Mouse (Mus musculus) gastrocnemius, postnatal 4 days (tissue): ENCODE data around the gene Herc2. TPM values are rescaled to one million over a fixed set of nuclear protein-coding genes. Genes with fewer than 3 reads are reported as not detected.
"Not testable (repeated sequence)": the region's sequence is repeated elsewhere in the genome, so short reads cannot be mapped to it uniquely, and the experiment has no call there.

Experiments
- DNase-seq, 2 experiments: peaks; one replicate each; pipeline ENCODE4 v3.0.0; 2021 to 2022; ENCODE audit warnings: low spot score in 2 of 2, mixed read lengths in 2 of 2
- long read RNA-seq, 2 experiments: library from polyadenylated mRNA; stranded (forward); transcript quantifications; one replicate each; pipeline ENCODE4 v2.0.0; 2021
- total RNA-seq, 2 experiments: library from RNA; stranded (reverse); gene quantifications; 2 replicates each; pipeline ENCODE4 v1.2.3; 2021

Gene Herc2
- 10 to 100 TPM; 36.4 to 37.7 TPM for total RNA-seq
- long read RNA-seq, experiment 1, partial matches to known transcripts, result 6 of 8 reads
- long read RNA-seq, experiment 1, other reads (novel, unspliced or antisense), result 2 of 8 reads
- long read RNA-seq, experiment 2, partial matches to known transcripts, result 19 of 20 reads
- long read RNA-seq, experiment 2, other reads (novel, unspliced or antisense), result 1 of 20 reads

GRCm38 (mm10) chr7:56049831-56050321 is at the start of gene Herc2:
TSS of gene Herc2 (plus strand) at chr7:56050196.
- peak; percentile 94 to 99 for DNase-seq

DNA sequence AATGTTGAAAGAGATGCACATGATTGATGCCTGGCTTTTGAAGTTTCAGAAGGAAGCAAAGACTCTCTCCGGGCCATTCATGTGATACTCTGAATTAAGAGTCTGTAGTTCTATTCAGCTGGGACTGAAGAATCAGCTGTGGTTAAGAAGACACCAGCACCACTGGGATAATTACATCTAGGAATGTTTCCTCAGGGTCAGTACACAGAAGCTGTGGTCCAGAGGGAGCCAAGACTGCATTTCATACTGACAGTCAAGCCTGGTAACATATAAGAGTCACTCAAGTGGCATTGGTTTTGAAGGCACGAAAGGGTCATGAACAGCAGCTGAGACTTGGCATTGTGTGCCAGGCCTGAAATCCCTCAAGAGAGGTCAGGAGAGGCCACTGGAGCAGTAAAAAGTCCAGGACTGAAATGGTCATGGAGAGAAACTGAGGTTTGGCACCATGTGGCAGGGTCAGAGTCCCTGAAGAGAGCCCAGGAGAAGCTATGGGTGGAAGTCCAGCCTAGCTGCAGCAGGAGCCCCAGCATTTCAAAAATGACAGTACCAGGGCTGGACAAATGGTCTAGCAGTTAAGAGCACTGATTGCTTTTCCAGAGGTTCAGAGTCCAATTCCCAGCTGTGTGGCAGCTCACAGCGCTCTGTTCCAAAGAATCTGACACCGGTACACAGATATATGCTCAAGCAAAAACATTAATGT is 39.5 kb upstream of the Herc2 start:
- DNase-seq, result no peak

DNA sequence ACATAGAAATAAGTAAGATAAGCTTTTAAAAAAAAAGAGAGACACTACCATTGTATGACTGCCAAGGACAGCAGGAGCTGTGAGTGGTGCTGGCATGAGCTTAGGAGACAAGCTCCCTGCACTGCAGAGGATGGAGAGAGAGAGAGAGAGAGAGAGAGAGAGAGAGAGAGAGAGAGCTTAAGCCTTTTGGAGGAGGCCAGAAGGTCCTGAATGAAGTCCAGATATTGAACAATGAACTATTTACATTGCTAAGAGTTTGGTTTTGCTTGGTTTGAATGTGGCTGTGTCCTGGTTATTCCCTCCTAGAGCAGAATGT is 39.0 kb upstream of the Herc2 start:
- DNase-seq, result no peak

DNA sequence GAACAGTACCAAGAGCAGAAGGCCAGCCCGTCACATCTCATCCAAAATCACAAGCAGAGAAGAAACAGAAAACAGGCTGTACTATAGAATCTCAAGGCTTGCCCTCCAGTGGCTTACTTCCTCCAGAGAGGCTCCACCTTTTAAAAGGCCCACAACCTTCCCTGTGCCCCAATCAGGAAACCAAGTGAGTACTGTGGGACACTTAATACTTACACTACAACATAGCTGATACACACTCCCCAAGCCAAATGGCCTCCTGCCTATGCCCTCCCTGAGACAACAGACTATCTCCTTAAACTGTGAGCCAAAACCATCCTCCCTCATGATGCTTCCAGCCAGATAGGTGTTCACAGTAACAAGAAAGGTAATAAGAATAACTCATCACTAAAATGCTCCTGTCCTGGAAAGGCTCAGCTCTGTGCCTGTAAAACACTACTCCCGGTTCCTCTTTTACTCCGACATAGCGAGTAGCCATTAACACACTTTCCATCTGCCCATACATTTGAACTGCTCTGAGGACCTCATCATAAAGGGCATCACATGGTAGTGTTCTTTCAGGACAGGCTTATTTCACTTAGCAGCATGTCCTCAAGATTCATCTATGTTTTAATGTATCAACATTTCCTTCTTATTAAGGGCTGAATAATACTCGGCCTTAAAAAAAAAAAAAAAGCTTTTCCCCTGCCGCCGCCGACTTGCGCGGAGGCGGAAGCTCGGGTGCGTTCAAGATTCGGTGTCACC is 36.6 kb upstream of the Herc2 start:
- DNase-seq, result no peak

DNA sequence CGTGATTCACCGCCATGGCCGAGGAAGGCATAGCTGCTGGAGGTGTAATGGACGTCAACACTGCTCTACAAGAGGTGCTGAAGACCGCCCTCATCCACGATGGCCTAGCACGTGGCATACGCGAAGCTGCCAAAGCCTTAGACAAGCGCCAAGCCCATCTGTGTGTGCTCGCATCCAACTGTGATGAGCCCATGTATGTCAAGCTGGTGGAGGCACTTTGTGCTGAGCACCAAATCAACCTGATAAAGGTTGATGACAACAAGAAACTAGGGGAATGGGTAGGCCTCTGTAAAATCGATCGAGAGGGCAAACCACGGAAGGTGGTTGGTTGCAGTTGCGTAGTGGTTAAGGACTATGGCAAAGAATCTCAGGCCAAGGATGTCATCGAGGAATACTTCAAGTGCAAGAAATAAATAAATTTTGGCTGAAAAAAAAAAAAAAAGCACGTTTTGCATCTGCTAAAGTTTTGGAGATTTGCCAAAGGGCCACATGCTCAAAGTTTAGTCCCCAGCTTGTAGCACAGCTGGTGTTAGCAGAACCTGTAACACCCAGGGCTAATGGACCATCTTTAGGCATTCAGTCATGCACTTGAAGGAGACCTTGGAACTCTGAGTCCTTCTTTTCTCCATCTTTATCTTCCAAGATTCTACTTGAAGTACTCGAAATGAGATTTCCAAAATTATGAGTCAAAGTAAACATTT is 35.8 kb upstream of the Herc2 start:
- not testable (repeated sequence) for DNase-seq

DNA sequence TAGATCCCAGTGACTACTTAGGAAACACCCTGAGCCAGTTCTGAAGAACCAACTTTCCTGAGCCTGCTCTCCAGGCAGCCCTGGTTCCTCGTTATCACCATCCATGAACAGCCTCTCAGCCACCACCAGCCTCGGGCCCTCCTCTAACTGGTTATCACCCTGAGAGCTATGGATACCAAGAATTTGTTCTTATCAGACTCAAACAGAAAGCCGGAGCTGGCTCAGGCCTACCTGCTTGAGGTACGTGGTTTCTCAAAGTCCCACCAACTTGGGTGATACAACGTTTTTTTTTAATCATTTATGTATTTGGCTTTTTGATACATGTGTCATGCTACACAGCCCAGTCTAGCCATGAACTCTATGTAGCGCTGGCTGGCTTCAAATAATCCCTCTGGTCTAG is 34.8 kb upstream of the Herc2 start:
- DNase-seq, result no peak

DNA sequence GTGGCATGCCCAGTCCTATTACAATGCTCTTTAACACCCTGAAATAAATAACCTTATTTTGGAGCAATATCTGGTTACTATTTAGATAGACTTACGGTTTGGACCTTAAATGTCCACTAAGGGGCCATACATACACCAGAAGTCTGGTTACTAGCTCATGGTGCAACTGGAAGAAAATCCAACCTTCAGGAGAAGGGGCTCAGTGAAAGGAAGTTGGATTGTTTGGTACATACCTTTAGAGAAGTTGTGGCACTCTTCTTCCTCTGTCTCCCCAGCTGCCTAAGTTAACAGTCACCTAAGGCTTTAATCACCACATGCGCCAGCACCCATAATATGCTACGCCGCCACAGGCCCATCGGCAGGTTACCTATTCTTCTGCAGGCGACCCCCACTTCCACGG is 34.2 kb upstream of the Herc2 start:
- DNase-seq, result no peak

DNA sequence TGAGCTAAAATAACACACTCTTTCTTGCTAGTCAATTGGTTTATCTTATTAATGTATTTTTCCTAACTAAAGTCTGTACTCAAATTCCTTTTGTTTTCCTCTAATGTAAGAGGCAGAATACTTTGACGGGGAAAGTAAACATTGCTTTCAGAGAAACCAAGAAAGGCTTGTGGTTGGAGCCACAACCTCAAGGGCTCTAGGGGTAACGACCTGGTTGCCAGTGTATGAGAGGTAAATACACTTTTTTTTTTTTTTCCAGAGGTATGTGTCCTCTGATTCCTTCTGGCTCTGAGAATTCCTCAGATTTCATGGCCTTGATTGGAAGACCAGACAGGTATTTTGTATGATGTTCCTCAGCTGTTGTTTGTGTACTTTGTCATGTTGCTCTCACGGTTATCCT is 32.2 kb upstream of the Herc2 start:
- no peak for DNase-seq

DNA sequence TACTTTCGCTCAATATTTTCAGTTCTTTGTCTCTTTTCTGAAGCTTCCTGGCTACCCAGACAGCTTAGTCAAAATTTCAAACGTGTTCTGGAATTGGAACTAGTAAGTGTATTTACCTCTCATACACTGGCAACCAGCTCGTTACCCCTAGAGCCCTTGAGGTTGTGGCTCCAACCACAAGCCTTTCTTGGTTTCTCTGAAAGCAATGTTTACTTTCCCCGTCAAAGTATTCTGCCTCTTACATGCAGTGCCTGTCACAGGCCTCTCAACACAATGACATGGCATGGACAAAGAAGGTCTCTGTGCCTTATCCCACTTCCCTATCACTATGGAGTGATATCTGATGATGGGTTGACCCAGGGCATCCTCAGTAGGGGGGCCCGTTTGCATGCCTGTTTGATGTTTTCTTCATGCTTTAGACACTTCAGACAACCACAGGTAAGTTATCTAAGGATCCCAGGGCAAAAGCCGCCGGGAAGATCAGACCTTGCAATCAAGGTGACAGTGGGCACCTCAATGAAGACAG is 31.5 kb upstream of the Herc2 start:
- DNase-seq, result no peak

DNA sequence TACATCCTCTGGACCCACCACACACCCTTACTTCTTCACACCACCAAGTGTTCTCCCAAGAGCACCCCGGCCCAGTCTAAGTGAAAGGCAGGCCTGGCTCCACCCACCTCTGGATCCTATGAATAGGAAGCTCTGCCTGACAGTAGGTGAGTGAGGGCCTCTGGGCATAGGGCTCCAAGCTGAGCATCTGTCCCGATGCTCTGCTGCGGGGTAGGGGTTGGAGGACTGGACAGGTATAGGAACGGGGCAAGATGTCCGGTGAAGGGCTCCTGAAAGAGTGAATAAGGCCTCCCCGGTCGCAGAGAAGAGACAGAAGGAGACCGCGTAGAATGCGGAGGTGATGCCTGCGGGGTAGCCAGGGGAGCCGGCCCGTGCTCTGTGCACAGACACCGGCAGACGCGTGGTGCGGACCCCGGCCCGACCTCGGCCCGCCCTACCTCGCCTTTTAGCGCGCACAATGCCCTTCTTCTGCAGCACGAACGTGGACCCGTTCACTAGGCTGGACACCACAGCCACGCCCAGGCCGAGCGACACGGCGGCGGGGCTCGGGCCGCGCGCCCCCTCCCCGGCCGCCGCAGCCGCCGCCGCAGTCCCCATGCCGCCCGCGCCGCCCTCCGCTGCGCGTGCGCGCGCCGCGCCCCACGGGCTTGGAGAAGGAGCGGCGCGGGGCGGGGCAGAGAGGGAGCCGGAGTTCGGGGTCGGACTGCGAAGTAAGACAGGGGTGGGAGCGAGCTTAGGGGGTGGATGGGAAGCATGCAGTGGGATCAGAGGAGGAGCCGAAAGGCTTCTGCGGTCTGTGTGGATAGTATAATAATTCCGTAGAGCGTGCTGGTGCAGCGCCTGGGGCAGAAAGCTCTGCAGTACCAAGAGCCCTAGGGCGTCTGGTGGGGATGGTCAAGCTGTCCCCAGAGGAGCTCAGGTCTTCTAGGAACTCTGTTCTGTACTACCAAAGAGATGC is 30.7 kb upstream of the Herc2 start:
- DNase-seq, result peak; percentile 44 to 74

GRCm38 (mm10) chr7:56019930-56020253 is 30.1 kb upstream of the Herc2 start, which contains the start of gene Nipa1:
TSS of gene Nipa1 (minus strand) at chr7:56019954.
- DNase-seq, result no peak

GRCm38 (mm10) chr7:56023586-56023985 is 26.4 kb upstream of the Herc2 start:
- DNase-seq, result no peak

DNA sequence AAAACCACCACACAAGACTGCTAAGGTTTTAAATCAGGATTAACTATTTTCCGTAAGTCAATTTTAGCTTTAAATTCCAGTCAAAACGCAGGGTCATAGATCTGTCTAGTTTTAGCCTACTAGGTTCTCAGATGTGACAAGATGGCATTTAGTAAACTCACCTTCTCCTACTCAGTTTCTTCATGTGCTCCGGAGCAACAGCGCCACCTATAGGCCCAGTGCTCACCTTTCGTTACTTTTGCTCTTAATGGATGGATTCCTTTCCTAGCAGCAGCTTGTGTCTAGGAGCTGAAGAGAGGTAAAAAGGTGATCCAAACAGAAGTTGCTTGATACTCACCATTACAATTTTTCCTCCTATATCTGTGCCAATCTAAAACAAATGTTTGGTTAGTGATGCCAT is 7.6 kb upstream of the Herc2 start:
- DNase-seq, result peak; percentile 38 to 70

DNA sequence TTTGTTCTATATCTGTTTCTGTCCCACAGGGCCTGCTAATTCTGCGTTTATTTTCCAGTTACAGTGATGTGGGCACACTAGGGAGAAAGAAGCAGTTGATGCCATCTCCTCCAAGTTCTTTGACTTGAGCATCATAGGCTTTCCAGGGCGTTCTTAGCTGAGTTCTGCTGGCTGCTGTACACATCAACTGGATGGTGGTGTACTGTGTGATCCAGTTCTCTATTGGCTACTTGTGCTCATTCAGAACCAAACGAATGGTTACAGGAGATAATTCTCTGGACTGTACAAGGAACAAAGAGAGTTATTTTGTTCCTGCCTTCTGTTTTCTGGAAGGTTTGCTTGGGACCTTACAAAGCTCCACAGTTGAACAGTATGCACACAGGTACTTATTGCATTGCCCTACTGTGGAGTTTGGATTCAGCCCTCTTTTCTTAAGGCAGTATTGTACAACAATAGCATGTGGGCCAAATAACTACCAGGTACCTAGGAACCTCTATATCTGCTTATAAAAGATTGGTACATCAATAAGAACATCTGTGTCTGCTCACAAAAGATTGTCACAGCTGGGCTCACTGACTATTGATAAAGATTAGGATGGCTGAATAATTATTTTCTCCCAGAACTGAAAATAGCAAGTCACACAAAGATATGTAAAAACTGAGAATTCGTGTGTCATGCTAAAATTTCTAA is 6.3 kb upstream of the Herc2 start:
- DNase-seq, result no peak

GRCm38 (mm10) chr7:56044267-56044629 is 5.7 kb upstream of the Herc2 start:
- DNase-seq, result no peak

GRCm38 (mm10) chr7:56047178-56047577 is 2.8 kb upstream of the Herc2 start:
- no peak for DNase-seq

- DNase-seq, result peak in 1 of 2 experiments; percentile 24
These were observed 503 bp downstream of the Herc2 start for GRCm38 (mm10) chr7:56050487-56050911.

- no peak for DNase-seq
These were observed 3.0 kb downstream of the Herc2 start for GRCm38 (mm10) chr7:56052996-56053395.

DNA sequence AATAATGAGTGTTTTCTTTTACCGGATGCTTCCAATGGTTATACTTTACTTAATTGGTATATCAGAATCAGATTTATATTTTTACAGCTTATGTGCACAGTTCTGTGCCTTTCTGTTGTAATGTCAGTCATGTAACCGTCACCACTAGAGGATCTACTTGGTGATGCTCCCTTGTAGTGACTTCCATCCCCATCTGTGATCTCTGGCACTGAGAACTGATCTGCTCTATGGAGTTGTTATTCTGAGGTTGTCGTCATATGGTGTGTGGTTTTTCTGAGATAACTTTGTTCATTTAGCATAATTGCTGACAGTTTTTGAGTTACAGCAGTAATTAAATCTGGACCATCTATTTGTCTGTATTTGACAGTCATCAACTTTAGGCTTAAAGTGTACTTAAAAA is 5.3 kb downstream of the Herc2 start:
- no peak for DNase-seq

GRCm38 (mm10) chr7:56064876-56065275 is 14.9 kb downstream of the Herc2 start:
- DNase-seq, result no peak
